Mouse (Mus musculus) liver, embryonic 14.5 days (tissue): ENCODE data around the gene Kif6.

Experiments used
- CTCF ChIP-seq: IDR thresholded peaks from 2 replicates; pipeline ENCODE4 v1.5.1; 2016; ENCODE audit warnings: antibody characterized with exemption, low read depth, control low read depth
- EP300 ChIP-seq: IDR thresholded peaks from 2 replicates; pipeline ENCODE4 v1.6.1; 2016; ENCODE audit warnings: antibody characterized with exemption, low read depth

DNA sequence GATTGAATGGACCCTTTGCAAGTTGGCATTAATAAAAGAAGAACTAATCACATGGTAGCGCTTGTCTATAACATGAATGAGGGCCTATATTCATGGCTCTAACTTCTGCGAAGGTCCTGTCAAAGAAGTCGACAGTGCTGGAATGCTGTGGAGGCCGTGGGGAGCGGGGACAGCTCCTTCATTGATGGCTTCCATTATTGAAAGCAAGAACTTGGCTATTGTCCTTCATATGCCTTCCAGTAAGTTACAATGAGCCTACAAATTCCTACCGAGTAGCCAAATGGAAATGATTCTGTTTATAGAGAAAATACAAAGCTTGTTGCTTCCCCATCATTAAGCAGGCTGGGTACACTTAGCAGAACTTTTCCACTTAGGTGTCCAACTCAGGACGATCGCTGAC lies 66.5 kb downstream of the Kif6 start:
- TF ChIP-seq CTCF (no peak), EP300 (no peak)
